Mouse (Mus musculus): Measurements from ENCODE around the gene Phlpp1. TPM values are rescaled to one million over a fixed set of nuclear protein-coding genes. Genes with fewer than 3 reads are reported as not detected.
A peak's percentile ranks its signal among the peaks of the same experiment; 100 is the strongest.

The Phlpp1 gene
- total and polyA plus RNA-seq, 3 experiments: 14.8 to 38.4 (median 20.9) TPM

DNA sequence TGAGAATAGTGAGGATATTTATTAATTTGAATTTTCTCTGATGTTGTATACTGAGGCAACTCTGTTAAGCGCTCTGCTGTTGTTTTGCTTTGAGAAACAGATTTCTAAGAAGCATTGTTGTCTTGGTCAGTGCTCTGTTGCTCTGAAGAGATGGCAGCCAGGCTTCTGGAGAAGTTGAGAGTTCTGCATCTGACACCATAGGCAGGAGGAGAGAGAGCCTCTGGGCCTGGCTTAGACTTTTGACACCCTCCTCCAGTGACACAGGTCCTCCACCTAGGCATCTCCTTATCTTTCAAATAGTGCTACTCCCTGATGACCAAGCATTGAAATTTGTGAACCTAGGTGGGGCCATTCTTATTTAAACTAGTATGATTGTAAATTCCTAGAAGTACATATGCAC lies 49.8 kb downstream of the Phlpp1 start:
- H3K9ac ChIP-seq (ENCODE audit: insufficient read depth, low read depth): no peak overlapping the region
- peaks cover 21% of the 10 kb centered on the region for H3K79me2 ChIP-seq (replicated peaks; ENCODE audit: control insufficient read depth, extremely low read depth, insufficient read depth, poor library complexity, severe bottlenecking)
- H3K27ac ChIP-seq (ENCODE audit: insufficient read depth, low read depth): no peak overlapping the region
- dilution Hi-C loops (cut with MboI; ENCODE audit: extremely low pct_ligation_motif_present, extremely low pct_unique_long_range_greater_than_20kb, low sequenced_read_pairs) (no loop called here), in situ Hi-C loops (cut with MboI; ENCODE audit: low pct_ligation_motif_present, low pct_unique_long_range_greater_than_20kb, low sequenced_read_pairs) (no loop called here)
- no peaks in the 10 kb centered on the region for H3K27me3 ChIP-seq (replicated peaks)
- peaks cover 8% of the 10 kb centered on the region for H3K9me3 ChIP-seq (replicated peaks; ENCODE audit: low read length)
- DNase-seq (ENCODE audit: extremely low read depth): no peak
- H3K4me3 ChIP-seq (replicated peaks in 1 of 3; ENCODE audit: low read depth in 2 of 3, low read length in 2 of 3, poor library complexity in 1 of 3): no peak overlapping the region
- TF ChIP-seq GABPA (IDR thresholded peaks at IDR 0.05; ENCODE audit: insufficient replicate concordance, low read depth, low read length): no peak
- TF ChIP-seq IRF4 (IDR thresholded peaks at IDR 0.05; ENCODE audit: low read depth, low read length): no peak
- TF ChIP-seq ELF1 (IDR thresholded peaks at IDR 0.05; ENCODE audit: low read depth, low read length): no peak
- no peak for TF ChIP-seq E2F4 (IDR thresholded peaks at IDR 0.05; ENCODE audit: insufficient replicate concordance, low read depth, low read length)
- TF ChIP-seq ZNF384 (IDR thresholded peaks at IDR 0.05; ENCODE audit: low read depth, low read length): no peak
- TF ChIP-seq RCOR1 (conservative IDR thresholded peaks at IDR 0.05; ENCODE audit: low read depth, low read length): 0 out of 2 replicates have a peak, but pooled peaks have one; percentile 26
- TF ChIP-seq MAZ (IDR thresholded peaks at IDR 0.05; ENCODE audit: low read depth, low read length): 0 out of 2 replicates have a peak, but pooled peaks have one; percentile 25
- no peak for TF ChIP-seq MXI1 (IDR thresholded peaks at IDR 0.05; ENCODE audit: low read depth, low read length)
- no peak for TF ChIP-seq EP300 (IDR thresholded peaks at IDR 0.05; ENCODE audit: low read length)
- H3K4me1 ChIP-seq (ENCODE audit: control insufficient read depth in 1 of 2, insufficient read depth in 2 of 2): peaks cover 13 to 70% of the 10 kb centered on the region in 2 experiments
- peaks cover 3 to 25% of the 10 kb centered on the region in 2 experiments for H3K36me3 ChIP-seq (replicated peaks in 1 of 2; ENCODE audit: control insufficient read depth in 1 of 2, insufficient read depth in 1 of 2, low read length in 1 of 2)
- H3K4me2 ChIP-seq (ENCODE audit: insufficient read depth, low read depth, poor library complexity, severe bottlenecking): no peak overlapping the region

DNA sequence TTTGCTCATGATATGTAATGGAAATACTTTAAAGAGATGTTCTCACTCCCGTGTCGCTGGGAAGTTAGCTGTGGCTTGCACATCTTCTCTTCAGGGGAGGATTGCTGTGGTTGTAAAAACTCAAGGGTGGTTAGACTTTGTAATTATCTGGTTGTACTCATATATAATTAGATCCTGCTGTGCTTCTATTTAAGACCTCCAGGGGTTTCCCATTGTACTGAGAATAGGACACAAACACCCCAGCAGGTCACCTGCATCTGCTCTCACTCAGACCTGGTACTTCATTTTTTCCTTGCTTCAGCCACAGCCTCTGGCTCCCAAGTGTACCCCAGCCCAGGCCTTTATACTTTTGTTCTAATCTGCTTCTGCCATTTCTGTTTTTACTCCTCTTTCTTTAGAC lies 50.4 kb downstream of the Phlpp1 start:
- Histone ChIP-seq H3K9ac (ENCODE audit: insufficient read depth, low read depth) (peak overlapping the region; percentile 33), H3K79me2 (replicated peaks; ENCODE audit: control insufficient read depth, extremely low read depth, insufficient read depth, poor library complexity, severe bottlenecking) (peaks cover 21% of the 10 kb centered on the region), H3K9me3 (replicated peaks; ENCODE audit: low read length) (peaks cover 8% of the 10 kb centered on the region), H3K4me3 (replicated peaks in 1 of 3; ENCODE audit: low read depth in 2 of 3, low read length in 2 of 3, poor library complexity in 1 of 3) (no peak overlapping the region), H3K4me2 (ENCODE audit: insufficient read depth, low read depth, poor library complexity, severe bottlenecking) (peak overlapping the region; percentile 78), H3K36me3 (replicated peaks in 1 of 2; ENCODE audit: control insufficient read depth in 1 of 2, insufficient read depth in 1 of 2, low read length in 1 of 2) (peaks cover 3 to 27% of the 10 kb centered on the region in 2 experiments), H3K27ac (ENCODE audit: insufficient read depth, low read depth) (no peak overlapping the region), H3K4me1 (ENCODE audit: control insufficient read depth in 1 of 2, insufficient read depth in 2 of 2) (peaks cover 13 to 75% of the 10 kb centered on the region in 2 experiments), H3K27me3 (replicated peaks) (no peaks in the 10 kb centered on the region)
- dilution Hi-C loops (cut with MboI; ENCODE audit: extremely low pct_ligation_motif_present, extremely low pct_unique_long_range_greater_than_20kb, low sequenced_read_pairs) (no loop called here), in situ Hi-C loops (cut with MboI; ENCODE audit: low pct_ligation_motif_present, low pct_unique_long_range_greater_than_20kb, low sequenced_read_pairs) (no loop called here)
- TF ChIP-seq MEF2A (IDR thresholded peaks at IDR 0.05; ENCODE audit: borderline replicate concordance, low read depth, low read length) (peak; percentile 97), ELF1 (IDR thresholded peaks at IDR 0.05; ENCODE audit: low read depth, low read length) (no peak), CHD2 (IDR thresholded peaks at IDR 0.05; ENCODE audit: low read length) (no peak), GABPA (IDR thresholded peaks at IDR 0.05; ENCODE audit: insufficient replicate concordance, low read depth, low read length) (no peak), ZNF384 (IDR thresholded peaks at IDR 0.05; ENCODE audit: low read depth, low read length) (no peak), TCF12 (IDR thresholded peaks at IDR 0.05; ENCODE audit: low read depth, low read length) (0 out of 2 replicates have a peak, but pooled peaks have one; percentile 33), ZMIZ1 (IDR thresholded peaks at IDR 0.05; ENCODE audit: low read depth, low read length) (no peak), JUND (conservative IDR thresholded peaks at IDR 0.05; ENCODE audit: low read depth, low read length) (no peak), POLR2A (IDR thresholded peaks at IDR 0.05; ENCODE audit: low read depth, low read length) (no peak), SMC3 (IDR thresholded peaks at IDR 0.05; ENCODE audit: low read depth, low read length) (no peak), TBP (conservative IDR thresholded peaks at IDR 0.05; ENCODE audit: low read depth, low read length) (0 out of 2 replicates have a peak, but pooled peaks have one; percentile 43), POLR2AphosphoS2 (IDR thresholded peaks at IDR 0.05; ENCODE audit: low read depth, low read length) (no peak), MXI1 (IDR thresholded peaks at IDR 0.05; ENCODE audit: low read depth, low read length) (no peak), EP300 (IDR thresholded peaks at IDR 0.05; ENCODE audit: low read length) (peak; percentile 71), USF1 (IDR thresholded peaks at IDR 0.05; ENCODE audit: low read depth, low read length) (no peak), USF2 (conservative IDR thresholded peaks at IDR 0.05; ENCODE audit: low read depth, low read length) (no peak), SIN3A (IDR thresholded peaks at IDR 0.05; ENCODE audit: low read length) (no peak), ZKSCAN1 (IDR thresholded peaks at IDR 0.05; ENCODE audit: borderline replicate concordance, low read depth, low read length) (no peak), ETS1 (conservative IDR thresholded peaks at IDR 0.05; ENCODE audit: low read depth, low read length) (peak; percentile 85), BHLHE40 (IDR thresholded peaks at IDR 0.05; ENCODE audit: low read depth, low read length) (peak; percentile 86)
- peak; percentile 76 for DNase-seq (ENCODE audit: extremely low read depth)

All from CH12.LX (cell line).